Mouse (Mus musculus) cerebellum, adult 2 months (tissue): ENCODE data around the gene Syt16.

Experiments
- CTCF ChIP-seq: fragments of 200-500 bp; IDR thresholded peaks from 2 replicates; pipeline ENCODE4 v1.5.1; 2011; ENCODE audit warnings: low read depth, mild to moderate bottlenecking, control low read depth, low read length, moderate library complexity, borderline replicate concordance; ENCODE audit not compliant: insufficient read depth
- POLR2A ChIP-seq: fragments of 200-500 bp; IDR thresholded peaks from 2 replicates; pipeline ENCODE4 v1.6.1; 2011; ENCODE audit warnings: low read length, control low read depth, borderline replicate concordance; ENCODE audit not compliant: insufficient read depth

DNA sequence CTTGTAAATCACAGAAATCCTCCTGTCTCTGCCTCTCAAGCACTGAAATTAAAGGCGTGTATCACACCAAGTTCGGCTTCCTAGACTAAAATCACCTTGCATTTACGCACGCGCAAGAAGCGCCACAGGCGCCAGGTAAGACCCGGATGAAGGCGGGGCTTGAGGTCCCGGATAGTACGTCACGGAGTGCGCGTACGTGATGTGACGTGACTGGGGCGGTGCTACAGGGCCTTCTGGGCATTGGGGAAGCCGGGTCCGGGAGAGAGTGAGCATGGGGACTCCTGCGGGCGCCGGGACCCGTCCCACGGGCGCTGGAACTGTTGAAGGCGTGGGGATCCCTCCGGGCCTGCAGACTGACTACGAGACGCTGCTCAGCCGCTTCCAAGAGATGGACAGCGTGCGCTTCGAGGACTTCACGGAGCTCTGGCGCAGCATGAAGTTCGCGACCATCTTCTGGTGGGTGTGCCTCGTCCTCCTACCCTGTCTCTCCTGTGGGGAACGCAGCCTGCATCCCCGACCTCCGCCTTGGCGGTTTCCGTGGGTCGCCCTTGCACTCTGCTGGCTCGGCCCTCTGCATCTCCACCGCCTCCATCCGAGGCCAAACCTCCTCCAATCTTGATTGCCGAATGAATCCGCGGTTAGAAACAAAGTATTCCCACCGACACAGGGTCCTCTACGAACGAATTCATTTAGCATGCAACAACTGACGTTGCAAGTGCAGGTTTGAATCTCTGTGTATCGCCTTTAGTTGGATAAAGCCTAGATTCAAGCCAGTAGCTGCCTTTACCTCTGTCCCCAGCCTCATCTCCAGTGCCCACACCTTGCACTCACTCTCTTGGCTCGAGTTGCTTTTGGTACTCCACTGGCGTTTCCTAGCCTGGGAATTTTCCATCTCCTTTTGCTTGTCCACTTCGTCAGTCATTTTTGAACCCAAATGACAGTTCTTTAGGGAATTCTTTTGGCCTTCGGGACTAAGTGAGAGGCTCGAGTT lies 32.9 kb upstream of the Syt16 start, which contains the start of gene Snapc1:
- TF ChIP-seq POLR2A, result peak; percentile 78; the same call in 1 of the 2 replicates
- TF ChIP-seq CTCF, result no peak
